Mouse (Mus musculus) heart, postnatal 0 days (tissue): Measurements from ENCODE around the gene E130311K13Rik. TPM values are rescaled to one million over a fixed set of nuclear protein-coding genes. Genes with fewer than 3 reads are reported as not detected.
A peak's percentile ranks its signal among the peaks of the same experiment; 100 is the strongest.

Experiments used
- ATAC-seq: fragments of 200-750 bp; cut with Nextera tagmentation; 2 replicates; pipeline ENCODE4 v1.8.0; 2017; ENCODE audit warnings: low read depth, moderate number of reproducible peaks, moderate library complexity; ENCODE audit not compliant: insufficient read depth
- DNase-seq: peaks from one replicate; pipeline ENCODE4 v3.0.0-alpha.2; 2016; ENCODE audit warnings: low spot score
- H3K27ac ChIP-seq: fragments of 300-500 bp; sonication (generic); 2 replicates; pipeline ENCODE4 v1.5.1; 2014; ENCODE audit warnings: low read depth, mild to moderate bottlenecking
- H3K27me3 ChIP-seq: fragments of 300-500 bp; sonication (generic); 2 replicates; pipeline ENCODE4 v1.6.1; 2014; ENCODE audit warnings: low read length, mixed read lengths; ENCODE audit not compliant: control insufficient read depth, insufficient read depth
- H3K36me3 ChIP-seq: fragments of 300-500 bp; sonication (generic); replicated peaks from 2 replicates; pipeline ENCODE4 v1.6.1; 2014; ENCODE audit warnings: low read length, mixed read lengths; ENCODE audit not compliant: control insufficient read depth, insufficient read depth
- H3K4me1 ChIP-seq: fragments of 300-500 bp; sonication (generic); 2 replicates; pipeline ENCODE4 v1.6.1; 2014; ENCODE audit warnings: antibody characterized with exemption; ENCODE audit not compliant: control insufficient read depth, insufficient read depth
- H3K4me2 ChIP-seq: fragments of 300-500 bp; sonication (generic); 2 replicates; pipeline ENCODE4 v1.6.1; 2014; ENCODE audit warnings: low read depth, mild to moderate bottlenecking, low read length, moderate library complexity
- H3K4me3 ChIP-seq: fragments of 300-500 bp; sonication (generic); 2 replicates; pipeline ENCODE4 v1.5.1; 2014; ENCODE audit warnings: low read depth, low read length
- H3K9ac ChIP-seq: fragments of 300-500 bp; sonication (generic); replicated peaks from 2 replicates; pipeline ENCODE4 v1.6.1; 2014; ENCODE audit warnings: low read depth, low read length, mixed read lengths
- H3K9me3 ChIP-seq: fragments of 300-500 bp; sonication (generic); replicated peaks from 2 replicates; pipeline ENCODE4 v1.6.1; 2016; ENCODE audit warnings: low read length; ENCODE audit not compliant: control insufficient read depth
- CTCF ChIP-seq: IDR thresholded peaks from 2 replicates; pipeline ENCODE4 v1.5.1; 2016; ENCODE audit warnings: antibody characterized with exemption, control low read depth, low read depth
- EP300 ChIP-seq: IDR thresholded peaks from 2 replicates; pipeline ENCODE4 v1.6.1; 2016; ENCODE audit warnings: antibody characterized with exemption, low read depth
- WGBS: fragments of 180-500 bp; shearing (Covaris S2); extraction: QIAGEN DNeasy Blood & Tissue Kit; methylation state at CpG from one replicate; pipeline ENCODE4 v1.1.7; 2014; 5-methylcytosine and 5-hydroxymethylcytosine counted together
- polyA plus RNA-seq: library from polyadenylated mRNA; unstranded; fragments of >200 nt; fragmentation: Nextera tagmentation; extraction: Ambion mirVana; gene quantifications from 2 replicates; pipeline ENCODE4 v1.2.1, GENCODE M21; 2015
- total RNA-seq: library from RNA; depleted of rRNA; stranded (reverse); fragments of >200 nt; gene quantifications from 2 replicates; pipeline ENCODE4 v1.2.3, GENCODE M21; 2014; ENCODE audit warnings: low replicate concordance

E130311K13Rik gene
- total and polyA plus RNA-seq, 2 experiments from 2014 or later = 3.1 to 6.0 TPM

- no peak overlapping the region for H3K9ac ChIP-seq
- H3K27ac ChIP-seq = no peak overlapping the region
- no peaks in the 10 kb centered on the region for H3K9me3 ChIP-seq
- TF ChIP-seq EP300 (no peak), CTCF (peak; percentile 45)
- DNase-seq (no peak), ATAC-seq (no peak)
- no peak overlapping the region for H3K4me2 ChIP-seq
- peaks cover 22% of the 10 kb centered on the region; the same call in 1 of the 2 replicates for H3K36me3 ChIP-seq
- H3K27me3 ChIP-seq = no peaks in the 10 kb centered on the region
- no peaks in the 10 kb centered on the region for H3K4me1 ChIP-seq
- no peak overlapping the region for H3K4me3 ChIP-seq
- 54% methylated on average over 3 of the region's 3 CpGs for WGBS
These were observed 9.6 kb downstream of the E130311K13Rik start for GRCm38 (mm10) chr3:63919634-63920033.

GRCm38 (mm10) chr3:63910301-63910700, 19.0 kb downstream of the E130311K13Rik start:
- Histone ChIP-seq H3K4me3 (no peak overlapping the region), H3K27ac (no peak overlapping the region), H3K4me2 (no peak overlapping the region), H3K27me3 (no peaks in the 10 kb centered on the region), H3K9me3 (no peaks in the 10 kb centered on the region), H3K36me3 (peaks cover 4% of the 10 kb centered on the region; the same call in 1 of the 2 replicates), H3K9ac (no peak overlapping the region), H3K4me1 (0 out of 2 replicates have a peak, but pooled peaks cover 1% of the 10 kb centered on the region)
- no peak for TF ChIP-seq CTCF
- TF ChIP-seq EP300 = no peak
- ATAC-seq (no peak), DNase-seq (no peak)
- 76% methylated on average over 4 of the region's 4 CpGs for WGBS

GRCm38 (mm10) chr3:63905241-63905640, 24.0 kb downstream of the E130311K13Rik start:
- Histone ChIP-seq H3K9ac (no peak overlapping the region), H3K36me3 (no peaks in the 10 kb centered on the region), H3K27me3 (no peaks in the 10 kb centered on the region), H3K9me3 (no peaks in the 10 kb centered on the region), H3K4me2 (peak overlapping the region; percentile 58), H3K4me3 (peak overlapping the region; percentile 30), H3K27ac (no peak overlapping the region), H3K4me1 (0 out of 2 replicates have a peak, but pooled peaks cover 4% of the 10 kb centered on the region)
- ATAC-seq (no peak), DNase-seq (no peak)
- TF ChIP-seq CTCF (no peak), EP300 (no peak)
- whole genome bisulfite sequencing = 5% methylated on average over 18 of the region's 18 CpGs

- H3K4me3 ChIP-seq = no peak overlapping the region
- no peaks in the 10 kb centered on the region for H3K9me3 ChIP-seq
- H3K27ac ChIP-seq = no peak overlapping the region
- no peak for DNase-seq
- H3K4me2 ChIP-seq = no peak overlapping the region
- H3K36me3 ChIP-seq = no peaks in the 10 kb centered on the region
- no peak for ATAC-seq
- 81% methylated on average over 2 of the region's 2 CpGs for WGBS
- no peak overlapping the region for H3K9ac ChIP-seq
- TF ChIP-seq CTCF (no peak), EP300 (no peak)
- H3K27me3 ChIP-seq = no peaks in the 10 kb centered on the region
- H3K4me1 ChIP-seq = peaks cover 13% of the 10 kb centered on the region; the same call in 1 of the 2 replicates
These were observed 25.1 kb downstream of the E130311K13Rik start for GRCm38 (mm10) chr3:63904157-63904556.

- no peaks in the 10 kb centered on the region for H3K36me3 ChIP-seq
- peak overlapping the region; percentile 59 for H3K4me3 ChIP-seq
- H3K27me3 ChIP-seq = no peaks in the 10 kb centered on the region
- ATAC-seq = no peak
- H3K4me1 ChIP-seq = peaks cover 10% of the 10 kb centered on the region; the same call in 1 of the 2 replicates
- no peaks in the 10 kb centered on the region for H3K9me3 ChIP-seq
- no peak overlapping the region for H3K27ac ChIP-seq
- no peak overlapping the region for H3K9ac ChIP-seq
- TF ChIP-seq CTCF (no peak), EP300 (no peak)
- peak overlapping the region; percentile 98 for H3K4me2 ChIP-seq
- DNase-seq = no peak
- WGBS = 10% methylated on average over 12 of the region's 12 CpGs
These were observed 29.2 kb downstream of the E130311K13Rik start for GRCm38 (mm10) chr3:63900021-63900571.

- no peaks in the 10 kb centered on the region for H3K36me3 ChIP-seq
- TF ChIP-seq EP300 (no peak), CTCF (no peak)
- peaks cover 9% of the 10 kb centered on the region; the same call in 1 of the 2 replicates for H3K4me1 ChIP-seq
- peak within 1 kb of the TSS; percentile 59 for H3K4me3 ChIP-seq
- no peak within 1 kb of the TSS for H3K27ac ChIP-seq
- H3K9ac ChIP-seq = peak within 1 kb of the TSS; percentile 5; the same call in 1 of the 2 replicates
- under 1% methylated on average over 12 of the region's 12 CpGs for WGBS
- no peaks in the 10 kb centered on the region for H3K9me3 ChIP-seq
- H3K27me3 ChIP-seq = no peaks in the 10 kb centered on the region
- ATAC-seq (peak; percentile 72), DNase-seq (peak; percentile 48)
- H3K4me2 ChIP-seq = peak within 1 kb of the TSS; percentile 98
These were observed 30.0 kb downstream of the E130311K13Rik start, which contains the start of gene Plch1 for GRCm38 (mm10) chr3:63899309-63899695. Plch1 (minus strand) TSS chr3:63899472.
